Mouse (Mus musculus): ENCODE data around the gene Gm12248.

GRCm38 (mm10) chr11:58014604-58015003 is 78.3 kb downstream of the Gm12248 start:
- no peak for TF ChIP-seq USF1 (IDR thresholded peaks at IDR 0.05; ENCODE audit: low read depth)
- TF ChIP-seq POLR2A (IDR thresholded peaks at IDR 0.05; ENCODE audit: insufficient read length, low read depth): no peak
- no peak for TF ChIP-seq E2F4 (IDR thresholded peaks at IDR 0.05; ENCODE audit: insufficient read depth)
- no peak for TF ChIP-seq MYOG (IDR thresholded peaks at IDR 0.05; ENCODE audit: control insufficient read depth in 1 of 3, insufficient read depth in 1 of 3, insufficient read length in 2 of 3, low read depth in 2 of 3)
- TF ChIP-seq MAX (IDR thresholded peaks at IDR 0.05; ENCODE audit: low read depth): no peak
